Mouse (Mus musculus) frontal cortex, postnatal 10 days (tissue): ENCODE measurements around the gene Dkk2.
"Not testable (repeated sequence)": the region's sequence is repeated elsewhere in the genome, so short reads cannot be mapped to it uniquely, and the experiment has no call there.

Experiments
- DNase-seq, 2 experiments: peaks; one replicate each; pipeline ENCODE4 v3.0.0; 2022; ENCODE audit warnings: low spot score in 2 of 2, mixed read lengths in 1 of 2

Dkk2 gene

GRCm38 (mm10) chr3:132085112-132085822 is at the start of gene Dkk2:
TSS of gene Dkk2 (plus strand) at chr3:132085292.
- peak in 1 of 2 experiments; percentile 12 for DNase-seq

GRCm38 (mm10) chr3:132036704-132037103 is 48.4 kb upstream of the Dkk2 start:
- DNase-seq, result no peak

DNA sequence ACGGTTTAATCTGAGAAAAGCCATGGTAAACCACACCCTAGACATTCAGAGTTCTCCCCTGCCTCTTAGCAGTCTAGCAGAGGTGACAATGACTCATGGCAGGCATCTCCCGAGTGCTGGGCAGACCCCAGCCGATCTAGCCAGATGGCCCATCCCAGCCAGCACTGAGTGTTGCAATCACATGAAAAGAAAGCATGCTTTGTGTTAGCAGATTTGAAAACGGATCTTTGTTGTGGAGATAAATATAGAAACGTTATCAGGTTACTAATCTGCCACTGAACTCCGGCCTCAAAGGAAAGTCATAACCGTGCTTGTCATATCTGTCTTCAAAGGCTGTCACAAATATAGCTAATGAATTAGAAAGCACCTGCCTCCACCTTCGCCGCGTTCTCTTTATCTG is 47.4 kb upstream of the Dkk2 start:
- DNase-seq, result no peak

DNA sequence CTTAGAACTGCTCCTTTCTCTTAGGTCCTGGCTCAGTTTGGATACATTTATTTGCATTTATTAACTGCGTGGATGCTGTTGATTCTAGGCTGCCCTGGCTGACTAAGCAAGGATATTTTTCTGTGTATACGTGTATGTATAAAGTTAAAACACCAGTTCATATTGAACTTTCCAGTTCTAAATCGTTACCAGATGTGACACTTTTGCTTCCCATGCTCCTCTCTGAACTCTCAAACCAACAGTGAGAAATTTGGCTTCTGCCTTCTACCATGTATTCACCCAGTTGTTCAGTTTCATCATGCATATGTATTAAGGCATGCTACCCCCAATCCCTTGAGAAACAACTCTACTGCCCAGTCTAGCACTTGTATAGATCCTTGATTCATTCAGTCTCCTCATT is 45.0 kb upstream of the Dkk2 start:
- no peak for DNase-seq

- DNase-seq, result no peak
Observed at GRCm38 (mm10) chr3:132050884-132051457, 34.1 kb upstream of the Dkk2 start.

DNA sequence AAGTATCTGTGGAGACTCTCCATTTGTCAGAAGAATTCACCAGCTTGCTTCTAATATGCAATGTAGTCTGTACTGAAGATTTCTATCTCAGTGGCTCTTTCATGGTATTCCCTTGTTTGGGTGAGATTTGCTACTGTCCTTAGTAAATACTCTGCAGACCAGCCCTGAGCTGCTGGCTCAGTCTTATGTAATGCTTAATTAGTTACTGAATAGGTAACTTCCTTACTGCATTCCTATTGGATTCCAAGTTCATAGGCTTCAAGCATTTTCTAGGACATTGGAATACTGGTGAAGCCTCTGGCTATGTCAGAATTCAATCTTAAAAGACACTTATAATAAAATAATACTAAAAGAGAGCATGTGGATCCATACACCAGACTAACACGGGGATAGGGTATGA is 22.3 kb upstream of the Dkk2 start:
- DNase-seq, result not testable (repeated sequence)

DNA sequence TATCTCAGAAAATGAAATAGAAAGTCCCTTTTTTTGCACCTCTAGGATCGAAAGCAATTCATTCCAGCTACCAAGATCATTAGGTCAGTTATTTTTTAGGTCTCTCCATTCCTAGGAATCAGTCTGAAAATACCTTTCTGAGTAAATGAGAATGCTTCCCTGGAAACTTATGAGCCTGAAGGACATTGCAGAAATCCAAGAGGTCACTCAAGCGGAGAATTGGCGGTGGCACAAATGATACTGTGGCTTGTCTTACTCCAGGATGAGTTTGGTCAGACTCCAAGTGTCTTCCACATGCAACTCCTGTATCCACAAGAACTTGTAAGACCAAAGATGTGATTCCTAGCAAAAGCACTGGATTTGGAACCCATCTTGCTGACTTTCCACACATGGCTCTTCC is 21.7 kb upstream of the Dkk2 start:
- no peak for DNase-seq

GRCm38 (mm10) chr3:132063966-132064365 is 21.1 kb upstream of the Dkk2 start:
- no peak for DNase-seq

DNA sequence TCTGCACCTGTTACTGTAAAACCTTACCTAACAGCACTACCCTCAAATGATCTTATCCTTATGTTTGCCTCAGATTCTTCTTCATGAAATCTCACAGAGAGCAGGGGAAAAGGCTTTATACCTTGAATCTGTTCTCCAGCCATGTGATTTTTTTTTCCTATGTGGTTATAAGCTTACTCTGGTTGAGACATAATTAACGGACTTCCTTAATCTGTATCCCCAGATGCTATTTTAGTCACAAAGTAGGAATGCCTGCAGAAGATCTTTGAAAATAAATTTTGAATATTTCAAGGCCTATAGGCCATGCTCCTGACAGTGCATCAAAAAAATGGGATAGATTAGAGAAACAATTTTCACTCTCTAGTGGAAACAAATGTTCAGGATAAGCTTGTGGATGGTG is 20.2 kb upstream of the Dkk2 start:
- DNase-seq, result no peak

- no peak for DNase-seq
Observed at GRCm38 (mm10) chr3:132070949-132071348, 14.1 kb upstream of the Dkk2 start.

GRCm38 (mm10) chr3:132084018-132084417 is 1.1 kb upstream of the Dkk2 start:
- DNase-seq, result peak; percentile 47 to 65

DNA sequence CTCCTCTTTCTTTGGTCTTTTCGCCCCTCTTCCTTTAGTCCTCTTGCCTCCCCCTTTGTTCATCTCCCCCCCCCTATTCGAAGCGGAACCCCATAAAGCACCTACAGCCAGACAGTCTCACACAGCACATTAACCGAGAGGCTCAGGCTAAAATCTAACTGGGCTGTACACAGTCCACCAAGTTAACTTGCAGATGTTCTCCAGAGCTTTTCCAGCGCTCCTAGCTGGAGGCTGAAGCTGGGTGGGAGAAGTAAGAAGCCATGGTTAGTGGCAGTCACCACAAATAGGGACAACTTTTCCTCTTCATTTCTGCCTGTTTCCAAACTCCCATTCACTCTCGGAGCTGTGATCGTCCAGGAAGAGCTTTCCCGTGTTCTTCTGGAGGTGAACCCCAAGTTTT is 412 bp upstream of the Dkk2 start:
- no peak for DNase-seq

- DNase-seq, result peak in 1 of 2 experiments; percentile 7
Observed at GRCm38 (mm10) chr3:132085823-132086350, 795 bp downstream of the Dkk2 start.

DNA sequence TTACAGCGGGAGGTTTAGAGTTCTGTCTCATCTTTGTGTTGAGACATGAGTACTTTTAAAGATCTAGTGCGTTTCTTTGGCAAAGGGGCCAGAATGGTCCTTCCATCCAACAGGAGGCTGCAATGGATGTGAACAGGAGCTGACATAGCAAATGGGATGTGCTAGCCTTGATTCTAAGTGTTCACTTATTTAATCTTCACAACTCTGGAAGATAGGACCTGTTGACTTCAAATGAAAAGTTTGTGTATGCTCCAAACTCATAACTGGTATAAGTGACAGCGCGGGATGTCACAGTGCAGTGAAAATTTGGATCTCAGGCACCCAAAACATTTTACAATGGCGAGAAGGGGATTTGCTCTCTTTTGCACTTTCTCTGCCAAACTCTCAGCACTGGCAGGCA is 1.4 kb downstream of the Dkk2 start:
- DNase-seq, result no peak

- peak; percentile 28 to 40 for DNase-seq
Observed at GRCm38 (mm10) chr3:132087011-132087486, 2.0 kb downstream of the Dkk2 start.

DNA sequence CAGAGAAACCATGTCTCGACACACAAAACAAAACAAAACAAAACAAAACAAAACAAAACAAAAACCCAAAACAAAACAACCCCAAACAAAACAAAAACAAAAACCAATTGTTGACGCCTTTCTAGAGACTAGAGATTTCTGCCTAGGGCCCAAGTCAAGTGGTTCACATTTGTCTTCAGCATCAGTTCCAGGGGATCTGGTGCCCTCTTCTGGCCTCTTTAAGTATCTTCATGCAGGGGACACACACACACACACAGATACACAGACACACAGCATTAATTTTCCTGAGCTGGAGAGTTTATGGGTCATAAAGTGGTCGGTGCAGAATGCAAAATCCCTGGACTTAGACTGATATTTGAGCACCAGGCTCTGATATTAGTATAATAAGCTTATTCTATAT is 7.9 kb downstream of the Dkk2 start:
- DNase-seq, result no peak

DNA sequence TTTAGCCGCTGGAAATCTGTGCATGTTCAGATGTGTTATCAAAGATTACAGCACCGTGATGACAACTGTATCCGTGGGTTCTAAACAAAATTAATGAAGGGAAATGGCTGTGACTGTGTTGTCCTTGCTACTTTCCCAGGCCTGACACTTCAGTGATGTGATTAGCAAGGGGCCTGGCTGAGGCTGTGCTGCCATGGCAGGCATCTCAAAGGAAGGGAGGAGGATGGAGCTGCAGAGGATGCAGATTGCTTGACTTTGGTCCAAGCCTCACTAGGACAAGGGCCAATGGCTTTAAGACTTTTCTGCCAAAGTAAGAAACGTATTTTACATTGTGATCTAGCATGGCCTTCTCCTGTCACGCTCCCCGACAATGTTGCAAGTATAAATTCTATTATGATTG is 11.2 kb downstream of the Dkk2 start:
- DNase-seq, result no peak

DNA sequence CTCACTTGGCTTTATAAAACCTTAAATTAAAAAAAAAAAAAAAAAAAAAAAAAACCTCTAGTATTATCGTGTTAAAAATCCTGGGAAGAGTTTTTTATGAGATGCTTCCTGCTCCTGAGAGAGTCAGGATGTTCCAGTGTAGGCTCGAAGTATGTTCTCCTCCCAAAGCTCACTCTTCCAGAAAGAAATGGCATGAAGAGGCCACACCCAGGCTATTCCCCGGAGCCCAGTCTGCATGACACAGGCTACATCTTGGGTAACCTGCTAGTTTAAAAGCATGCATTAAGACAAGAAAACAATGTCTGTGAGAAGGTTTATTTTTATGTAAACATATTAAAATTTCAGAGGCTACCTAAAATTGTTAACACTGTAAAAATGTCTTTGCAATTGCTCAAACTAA is 15.7 kb downstream of the Dkk2 start:
- DNase-seq, result no peak

- DNase-seq, result peak in 1 of 2 experiments; percentile 11
Observed at GRCm38 (mm10) chr3:132103020-132103419, 17.9 kb downstream of the Dkk2 start.

DNA sequence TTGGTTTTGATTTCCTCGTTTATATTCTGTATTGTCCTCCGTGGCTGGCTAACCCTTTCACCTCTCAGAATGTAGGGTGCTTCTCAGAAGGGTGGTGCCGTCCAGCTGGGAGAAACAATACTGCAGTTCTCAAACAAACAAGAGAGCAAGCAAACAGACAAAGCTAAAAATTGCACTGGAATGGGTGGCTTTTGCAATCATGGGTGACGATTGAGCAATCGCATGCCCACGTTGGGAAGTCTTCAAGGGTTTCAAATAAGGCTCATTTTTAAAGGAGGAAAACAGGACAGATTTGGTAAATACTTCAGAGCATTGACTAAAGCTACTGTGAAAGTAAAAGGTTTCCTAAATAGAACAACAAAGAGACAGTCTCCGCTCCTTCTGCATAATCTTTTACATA is 18.4 kb downstream of the Dkk2 start:
- DNase-seq, result no peak

DNA sequence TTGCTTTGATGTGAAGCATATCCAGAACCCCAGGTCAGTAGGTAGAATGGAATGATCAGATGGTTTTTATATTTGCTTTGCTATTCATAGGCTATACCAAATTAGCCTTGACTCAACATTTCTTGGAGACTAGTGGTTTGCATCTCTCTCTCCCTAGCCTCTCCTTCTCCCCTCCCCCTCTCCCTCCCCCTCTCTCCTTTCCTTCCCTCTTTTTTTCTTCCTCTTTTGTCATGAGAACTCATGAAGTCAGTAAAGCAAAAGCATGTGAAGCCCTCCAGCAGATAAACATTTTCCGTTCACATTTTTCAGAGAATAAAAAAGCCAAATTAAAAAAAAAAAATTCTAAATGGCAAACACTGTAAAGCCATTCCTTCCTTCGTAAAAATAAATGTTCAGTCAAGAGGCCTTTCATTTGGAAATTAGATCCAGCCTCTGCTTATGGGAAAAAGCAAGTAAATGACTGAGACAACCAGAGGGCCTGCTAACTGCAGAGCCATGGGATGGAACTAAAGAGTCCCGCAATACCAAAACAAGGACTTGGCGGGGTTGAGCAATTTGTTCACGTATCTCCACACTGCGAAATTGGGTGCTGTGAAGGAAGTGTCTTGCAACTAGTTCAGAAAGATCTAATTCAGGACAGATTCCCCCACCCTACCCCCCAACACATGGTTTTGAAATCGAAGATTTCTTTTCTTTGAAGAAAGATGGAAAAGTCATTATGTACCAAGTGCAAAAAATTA is 30.9 kb downstream of the Dkk2 start:
- no peak for DNase-seq

- DNase-seq, result no peak
Observed at GRCm38 (mm10) chr3:132121344-132121743, 36.3 kb downstream of the Dkk2 start.

DNA sequence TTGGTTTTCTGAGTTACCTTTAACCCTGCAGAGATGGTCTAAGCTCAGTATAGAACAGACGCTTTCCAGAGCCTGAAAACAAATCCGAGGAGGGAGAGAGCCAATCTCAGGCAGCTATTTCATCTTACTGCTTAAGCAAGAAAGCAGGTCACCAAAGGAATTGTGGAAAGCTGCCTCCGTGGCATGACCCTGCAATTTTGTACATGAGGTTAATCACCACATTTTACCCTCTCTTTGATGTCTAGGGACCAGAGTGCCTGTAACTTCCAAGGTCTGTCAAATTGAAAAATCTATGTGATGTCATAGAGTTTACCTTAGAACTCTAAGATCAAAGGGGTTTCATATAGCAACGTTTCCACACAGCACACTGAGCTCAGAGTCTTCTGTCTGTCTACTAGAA is 37.5 kb downstream of the Dkk2 start:
- DNase-seq, result no peak
